Mouse (Mus musculus) CH12.LX (cell line): ENCODE measurements around the gene Ifitm5.

Experiments
- CHD1 ChIP-seq: IDR thresholded peaks from 2 replicates; pipeline ENCODE4 v1.6.1; 2012; ENCODE audit warnings: low read depth, low read length, improper control_type of control experiment, inconsistent platforms
- CTCF ChIP-seq, 2 experiments: IDR thresholded peaks in 1 of 2; conservative IDR thresholded peaks in 1 of 2; 2 replicates each; pipeline ENCODE4 v1.5.1; 2011 to 2012; ENCODE audit warnings: low read depth in 2 of 2, low read length in 2 of 2, improper control_type of control experiment in 1 of 2, inconsistent platforms in 1 of 2, mild to moderate bottlenecking in 1 of 2, moderate library complexity in 1 of 2
- EP300 ChIP-seq: IDR thresholded peaks from 2 replicates; pipeline ENCODE4 v1.6.1; 2011; ENCODE audit warnings: low read length, improper control_type of control experiment
- ETS1 ChIP-seq: conservative IDR thresholded peaks from 2 replicates; pipeline ENCODE4 v1.6.1; 2012; ENCODE audit warnings: low read depth, mild to moderate bottlenecking, inconsistent platforms, low read length, improper control_type of control experiment, moderate library complexity
- POLR2A ChIP-seq: IDR thresholded peaks from 2 replicates; pipeline ENCODE4 v1.6.1; 2011; ENCODE audit warnings: low read depth, mild to moderate bottlenecking, improper control_type of control experiment, low read length
- TBP ChIP-seq: conservative IDR thresholded peaks from 2 replicates; pipeline ENCODE4 v1.6.1; 2011; ENCODE audit warnings: low read depth, low read length, improper control_type of control experiment
- ZMIZ1 ChIP-seq: IDR thresholded peaks from 2 replicates; pipeline ENCODE4 v1.6.1; 2012; ENCODE audit warnings: low read depth, mild to moderate bottlenecking, inconsistent platforms, low read length, improper control_type of control experiment

- TF ChIP-seq TBP = no peak
- no peak for TF ChIP-seq ETS1
- no peak for TF ChIP-seq POLR2A
- TF ChIP-seq EP300 = no peak
- TF ChIP-seq ZMIZ1 = no peak
- no peak for TF ChIP-seq CTCF (conservative IDR thresholded peaks at IDR 0.05 in 1 of 2, IDR thresholded peaks at IDR 0.05 in 1 of 2; ENCODE audit: low read depth in 2 of 2, low read length in 2 of 2)
- TF ChIP-seq CHD1 = no peak
Measured at GRCm38 (mm10) chr7:140942811-140943210, 7.3 kb downstream of the Ifitm5 start.
